Mouse (Mus musculus) hindbrain, embryonic 16.5 days (tissue): ENCODE results near the gene Rpa1. TPM values are rescaled to one million over a fixed set of nuclear protein-coding genes. Genes with fewer than 3 reads are reported as not detected.

Experiments
- ATAC-seq: fragments of 200-750 bp; cut with Nextera tagmentation; 2 replicates; pipeline ENCODE4 v1.8.0; 2017; ENCODE audit warnings: moderate TSS enrichment, moderate library complexity
- H3K27ac ChIP-seq: fragments of 300-500 bp; sonication (generic); 2 replicates; pipeline ENCODE4 v1.5.1; 2014; ENCODE audit warnings: low read depth, mild to moderate bottlenecking, control low read depth, low read length, moderate library complexity
- H3K27me3 ChIP-seq: fragments of 300-500 bp; sonication (generic); replicated peaks from 2 replicates; pipeline ENCODE4 v1.6.1; 2014; ENCODE audit warnings: low read length; ENCODE audit not compliant: control insufficient read depth, insufficient read depth
- H3K36me3 ChIP-seq: fragments of 300-500 bp; sonication (generic); 2 replicates; pipeline ENCODE4 v1.6.1; 2014; ENCODE audit warnings: mild to moderate bottlenecking, low read length, moderate library complexity, mixed read lengths; ENCODE audit not compliant: control insufficient read depth, insufficient read depth
- H3K4me1 ChIP-seq: fragments of 300-500 bp; sonication (generic); 2 replicates; pipeline ENCODE4 v1.6.1; 2014; ENCODE audit warnings: low read depth, low read length; ENCODE audit not compliant: control insufficient read depth, insufficient read depth
- H3K4me2 ChIP-seq: fragments of 300-500 bp; sonication (generic); 2 replicates; pipeline ENCODE4 v1.6.1; 2014; ENCODE audit warnings: mild to moderate bottlenecking, low read length, control low read depth, moderate library complexity
- H3K4me3 ChIP-seq: fragments of 300-500 bp; sonication (generic); 2 replicates; pipeline ENCODE4 v1.5.1; 2014; ENCODE audit warnings: mild to moderate bottlenecking, low read length, control low read depth, moderate library complexity
- H3K9ac ChIP-seq: fragments of 300-500 bp; sonication (generic); 2 replicates; pipeline ENCODE4 v1.6.1; 2014; ENCODE audit warnings: low read depth, mild to moderate bottlenecking, control low read depth, low read length, moderate library complexity
- H3K9me3 ChIP-seq: fragments of 300-500 bp; sonication (generic); 2 replicates; pipeline ENCODE4 v1.6.1; 2014; ENCODE audit warnings: mild to moderate bottlenecking, low read length, moderate library complexity; ENCODE audit not compliant: control insufficient read depth
- WGBS: fragments of 180-500 bp; shearing (Covaris S2); extraction: QIAGEN DNeasy Blood & Tissue Kit; methylation state at CpG from one replicate; pipeline ENCODE4 v1.1.7; 2014; 5-methylcytosine and 5-hydroxymethylcytosine counted together
- polyA plus RNA-seq: library from polyadenylated mRNA; unstranded; fragments of >200 nt; fragmentation: Nextera tagmentation; extraction: Ambion mirVana; gene quantifications from 2 replicates; pipeline ENCODE4 v1.2.1, GENCODE M21; 2015

The Rpa1 gene
- polyA plus RNA-seq, 1 experiment from 2014 or later = 50.8 TPM

DNA sequence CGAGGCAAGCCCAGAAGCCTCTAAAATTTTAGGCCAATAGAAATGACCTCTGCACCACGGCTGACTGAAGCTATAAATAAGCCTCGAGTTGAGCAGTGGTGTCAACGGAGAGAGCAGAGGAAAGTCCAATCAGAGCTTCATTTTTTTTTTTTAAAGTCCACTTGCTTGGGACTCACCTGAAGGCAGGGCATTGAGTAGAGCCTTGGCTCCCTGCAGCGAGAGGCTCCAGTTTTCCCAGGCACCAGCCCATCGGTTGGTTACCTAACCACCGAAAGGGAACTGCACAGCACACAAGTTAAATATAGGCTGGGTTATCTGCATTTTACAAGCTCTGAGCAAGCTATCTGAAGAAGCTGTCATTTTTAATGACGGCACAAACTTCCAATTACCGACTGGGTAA is 53.3 kb downstream of the Rpa1 start:
- no peak for ATAC-seq
- Histone ChIP-seq H3K27ac (no peak overlapping the region), H3K36me3 (no peaks in the 10 kb centered on the region), H3K4me3 (no peak overlapping the region), H3K9me3 (no peaks in the 10 kb centered on the region), H3K4me1 (peaks cover 37% of the 10 kb centered on the region), H3K4me2 (no peak overlapping the region), H3K9ac (no peak overlapping the region), H3K27me3 (no peaks in the 10 kb centered on the region)
- 79% methylated on average over 9 of the region's 9 CpGs for WGBS

DNA sequence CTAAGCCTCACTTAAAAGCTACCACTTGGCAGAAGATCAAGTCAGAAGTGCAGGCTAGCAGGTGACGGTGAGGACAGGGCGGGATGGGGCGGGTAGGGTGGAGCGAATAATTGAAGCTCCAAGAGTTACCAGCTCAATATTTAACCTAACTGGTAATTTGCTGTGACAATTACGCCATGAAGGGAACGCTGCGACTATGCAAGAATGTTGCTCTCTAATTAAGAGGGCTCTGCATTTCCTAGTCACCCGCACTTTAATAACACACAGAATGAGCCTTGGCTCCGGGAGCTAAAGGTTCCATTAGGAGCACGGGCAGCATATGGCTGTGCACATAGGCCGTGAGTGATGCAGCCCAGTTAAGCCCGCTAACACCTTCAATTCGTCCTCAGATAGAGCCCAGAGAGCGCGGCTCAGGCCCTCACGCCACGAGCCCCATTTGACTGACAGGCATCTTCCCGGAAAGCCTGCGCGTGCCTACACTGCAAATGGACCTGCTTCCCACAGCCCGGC is 54.2 kb downstream of the Rpa1 start:
- Histone ChIP-seq H3K36me3 (no peaks in the 10 kb centered on the region), H3K4me2 (peak overlapping the region; percentile 39), H3K4me1 (peaks cover 34% of the 10 kb centered on the region), H3K27ac (peak overlapping the region; percentile 56), H3K27me3 (no peaks in the 10 kb centered on the region), H3K9me3 (no peaks in the 10 kb centered on the region), H3K9ac (no peak overlapping the region; the same call in 1 of the 2 replicates), H3K4me3 (no peak overlapping the region)
- ATAC-seq = no peak
- WGBS = 40% methylated on average over 21 of the region's 21 CpGs

GRCm38 (mm10) chr11:75292281-75292680 is 55.8 kb downstream of the Rpa1 start:
- Histone ChIP-seq H3K4me2 (peak overlapping the region; percentile 42; the same call in 1 of the 2 replicates), H3K36me3 (no peaks in the 10 kb centered on the region), H3K9me3 (no peaks in the 10 kb centered on the region), H3K27me3 (no peaks in the 10 kb centered on the region), H3K4me3 (no peak overlapping the region), H3K9ac (peak overlapping the region; percentile 52), H3K4me1 (peaks cover 34% of the 10 kb centered on the region), H3K27ac (peak overlapping the region; percentile 58)
- peak; percentile 52; the same call in 1 of the 2 replicates for ATAC-seq
- WGBS = 73% methylated on average over 7 of the region's 7 CpGs

- no peak for ATAC-seq
- 17% methylated on average over 25 of the region's 25 CpGs for WGBS
Measured at GRCm38 (mm10) chr11:75291389-75292215, 56.5 kb downstream of the Rpa1 start.

GRCm38 (mm10) chr11:75290566-75291271 is 57.4 kb downstream of the Rpa1 start:
- H3K27me3 ChIP-seq = no peaks in the 10 kb centered on the region
- peak; percentile 58 for ATAC-seq
- no peaks in the 10 kb centered on the region for H3K9me3 ChIP-seq

More at GRCm38 (mm10) chr11:75291389-75292215, 56.5 kb downstream of the Rpa1 start:
- H3K27me3 ChIP-seq = no peaks in the 10 kb centered on the region
- peak overlapping the region; percentile 52 for H3K9ac ChIP-seq
- H3K4me1 ChIP-seq = peaks cover 34% of the 10 kb centered on the region
- H3K36me3 ChIP-seq = no peaks in the 10 kb centered on the region
- no peaks in the 10 kb centered on the region for H3K9me3 ChIP-seq
- peak overlapping the region; percentile 58 for H3K27ac ChIP-seq
- H3K4me3 ChIP-seq = 0 out of 2 replicates have a peak overlapping the region, but pooled peaks have one; percentile 5
- H3K4me2 ChIP-seq = peak overlapping the region; percentile 42

GRCm38 (mm10) chr11:75289120-75289519 is 59.0 kb downstream of the Rpa1 start:
- Histone ChIP-seq H3K4me2 (no peak overlapping the region), H3K9ac (no peak overlapping the region), H3K4me1 (peaks cover 31% of the 10 kb centered on the region), H3K36me3 (no peaks in the 10 kb centered on the region), H3K27ac (no peak overlapping the region), H3K27me3 (no peaks in the 10 kb centered on the region), H3K9me3 (no peaks in the 10 kb centered on the region), H3K4me3 (no peak overlapping the region)
- ATAC-seq = no peak
- WGBS = 61% methylated on average over 2 of the region's 2 CpGs

More at GRCm38 (mm10) chr11:75290566-75291271, 57.4 kb downstream of the Rpa1 start:
- Histone ChIP-seq H3K36me3 (no peaks in the 10 kb centered on the region), H3K27ac (peak overlapping the region; percentile 45; the same call in 1 of the 2 replicates), H3K9ac (no peak overlapping the region), H3K4me1 (peaks cover 34% of the 10 kb centered on the region), H3K4me2 (0 out of 2 replicates have a peak overlapping the region, but pooled peaks have one; percentile 11), H3K4me3 (no peak overlapping the region)
- 17% methylated on average over 6 of the region's 6 CpGs for WGBS

GRCm38 (mm10) chr11:75288517-75288916 is 59.6 kb downstream of the Rpa1 start:
- Histone ChIP-seq H3K36me3 (no peaks in the 10 kb centered on the region), H3K27ac (no peak overlapping the region), H3K4me2 (no peak overlapping the region), H3K4me3 (no peak overlapping the region), H3K4me1 (peaks cover 25% of the 10 kb centered on the region), H3K9ac (no peak overlapping the region), H3K9me3 (no peaks in the 10 kb centered on the region), H3K27me3 (no peaks in the 10 kb centered on the region)
- no peak for ATAC-seq
- WGBS = 87% methylated on average over 8 of the region's 8 CpGs

DNA sequence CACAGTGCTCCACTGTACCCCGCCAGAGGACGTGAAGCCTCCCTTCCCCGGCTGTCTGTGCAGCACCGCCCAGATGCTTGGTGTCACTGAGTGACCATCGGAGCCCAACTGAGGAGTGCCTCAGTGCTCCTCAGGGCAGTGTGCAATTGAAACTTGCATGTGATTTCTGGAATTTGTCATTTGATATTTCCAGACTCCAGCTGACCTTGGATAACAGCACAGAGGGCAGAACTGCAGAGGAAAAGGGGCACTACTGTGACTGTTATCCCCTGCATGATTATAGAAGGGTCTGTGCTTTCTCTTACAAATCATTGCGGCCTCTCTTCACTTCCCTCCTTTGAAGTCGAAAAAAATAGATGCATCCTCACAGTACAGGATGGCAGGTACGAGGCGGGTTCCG is 60.2 kb downstream of the Rpa1 start:
- no peaks in the 10 kb centered on the region for H3K9me3 ChIP-seq
- H3K27me3 ChIP-seq = no peaks in the 10 kb centered on the region
- H3K36me3 ChIP-seq = no peaks in the 10 kb centered on the region
- no peak for ATAC-seq
- H3K27ac ChIP-seq = no peak overlapping the region
- H3K4me1 ChIP-seq = peaks cover 19% of the 10 kb centered on the region
- no peak overlapping the region for H3K4me2 ChIP-seq
- H3K4me3 ChIP-seq = no peak overlapping the region
- 81% methylated on average over 10 of the region's 10 CpGs for WGBS
- H3K9ac ChIP-seq = no peak overlapping the region

- ATAC-seq = no peak
- 83% methylated on average over 4 of the region's 4 CpGs for WGBS
Measured at GRCm38 (mm10) chr11:75286868-75287267, 61.3 kb downstream of the Rpa1 start.

More at GRCm38 (mm10) chr11:75286868-75287267, 61.3 kb downstream of the Rpa1 start:
- no peak overlapping the region for H3K4me2 ChIP-seq
- H3K9ac ChIP-seq = no peak overlapping the region
- H3K27ac ChIP-seq = no peak overlapping the region
- H3K4me3 ChIP-seq = no peak overlapping the region
- H3K9me3 ChIP-seq = no peaks in the 10 kb centered on the region
- no peaks in the 10 kb centered on the region for H3K36me3 ChIP-seq
- H3K4me1 ChIP-seq = peaks cover 20% of the 10 kb centered on the region
- H3K27me3 ChIP-seq = no peaks in the 10 kb centered on the region
